Mouse (Mus musculus) G1E (cell line): ENCODE measurements around the gene Alg2. TPM values are rescaled to one million over a fixed set of nuclear protein-coding genes. Genes with fewer than 3 reads are reported as not detected.

ENCODE experiments used
- ATAC-seq: 2 replicates; pipeline ENCODE4 v1.8.0; 2016; ENCODE audit warnings: mild to moderate bottlenecking; ENCODE audit not compliant: insufficient number of reproducible peaks, poor library complexity, low FRiP score, severe bottlenecking; ENCODE audit errors: extremely low read depth
- DNase-seq: peaks from one replicate; pipeline ENCODE4 v3.0.0; 2012; ENCODE audit warnings: low spot score
- H3K27me3 ChIP-seq: 2 replicates; pipeline ENCODE4 v1.6.1; 2012; ENCODE audit warnings: mild to moderate bottlenecking, low read length, inconsistent platforms; ENCODE audit not compliant: insufficient read depth
- H3K36me3 ChIP-seq: replicated peaks from 2 replicates; pipeline ENCODE3; 2012; ENCODE audit warnings: mild to moderate bottlenecking, inconsistent platforms
- H3K4me1 ChIP-seq: 2 replicates; pipeline ENCODE4 v1.6.1; 2012; ENCODE audit warnings: low read depth, low read length, inconsistent platforms, mixed read lengths; ENCODE audit not compliant: insufficient read depth
- H3K4me3 ChIP-seq: 2 replicates; pipeline ENCODE4 v1.5.1; 2012; ENCODE audit warnings: low read depth, mild to moderate bottlenecking, inconsistent platforms, low read length, moderate library complexity, mixed read lengths
- H3K9me3 ChIP-seq: replicated peaks from 2 replicates; pipeline ENCODE4 v1.6.1; 2012; ENCODE audit warnings: inconsistent platforms
- CTCF ChIP-seq: IDR thresholded peaks from 2 replicates; pipeline ENCODE4 v1.5.1; 2012; ENCODE audit warnings: low read depth, low read length, inconsistent platforms, mixed read lengths
- GATA1 ChIP-seq: IDR thresholded peaks from 2 replicates; pipeline ENCODE4 v1.6.1; 2012; ENCODE audit warnings: borderline replicate concordance, low read length, inconsistent platforms, mixed read lengths
- GATA2 ChIP-seq: IDR thresholded peaks from 2 replicates; pipeline ENCODE4 v1.6.1; 2012; ENCODE audit warnings: low read depth, low read length, inconsistent platforms, borderline replicate concordance
- POLR2AphosphoS5 ChIP-seq: IDR thresholded peaks from 2 replicates; pipeline ENCODE4 v1.6.1; 2012; ENCODE audit warnings: low read depth, low read length, inconsistent platforms; ENCODE audit not compliant: insufficient replicate concordance
- TAL1 ChIP-seq: conservative IDR thresholded peaks from 2 replicates; pipeline ENCODE4 v1.6.1; 2012; ENCODE audit warnings: low read depth, low read length, inconsistent platforms, mixed read lengths
- polyA plus RNA-seq: library from polyadenylated mRNA; stranded (reverse); fragments of >175 nt; gene quantifications from 2 replicates; pipeline ENCODE4 v1.2.3, GENCODE M21; 2012
- total RNA-seq, 2 experiments: library from RNA; stranded (forward) in 1 of 2; stranded (reverse) in 1 of 2; fragments of 200-1000 nt in 1 of 2; fragments of >200 nt in 1 of 2; fragmentation: Nextera tagmentation in 1 of 2; gene quantifications; 2 replicates each; pipeline ENCODE4 v1.2.3; 2014 to 2017

Gene Alg2
- total and polyA plus RNA-seq, 3 experiments, result 12.1 to 57.4 (median 15.2) TPM

DNA sequence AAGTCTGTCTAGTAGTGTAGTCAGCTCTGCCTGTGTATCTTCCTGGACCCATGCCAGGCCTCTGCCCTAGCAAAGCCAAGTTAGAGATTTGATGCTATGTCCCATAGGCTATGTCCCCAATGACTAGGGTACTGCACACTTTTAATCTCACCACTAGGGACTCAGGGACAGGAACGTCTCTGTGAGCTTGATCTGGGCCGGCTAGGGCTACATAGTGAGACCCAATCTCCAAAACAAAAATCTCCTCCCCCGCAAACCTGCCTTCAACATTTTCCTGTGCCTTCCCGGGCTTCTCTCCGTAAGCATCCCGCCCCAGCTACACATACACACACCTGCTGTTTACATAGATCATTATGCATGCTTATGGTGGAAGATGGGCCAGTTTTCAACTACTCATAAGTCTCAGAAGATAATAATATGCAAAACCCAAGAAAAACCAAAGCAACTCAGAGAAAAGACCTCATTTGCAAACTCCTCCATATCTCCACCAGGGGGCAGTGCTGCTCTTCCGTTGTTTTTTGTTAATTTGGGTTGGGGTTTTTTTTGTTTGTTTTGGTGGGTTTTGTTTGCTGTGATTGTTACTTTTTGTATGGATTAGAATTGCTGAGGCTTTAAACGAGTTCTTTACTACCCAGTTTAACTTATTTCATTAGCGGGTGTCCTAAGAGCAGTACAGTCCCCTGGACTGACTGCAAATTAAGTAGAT is 54.7 kb downstream of the Alg2 start:
- ATAC-seq (no peak), DNase-seq (no peak)
- Histone ChIP-seq H3K27me3 (no peaks in the 10 kb centered on the region), H3K36me3 (peaks cover 3% of the 10 kb centered on the region), H3K4me1 (peaks cover 5% of the 10 kb centered on the region; the same call in 1 of the 2 replicates), H3K9me3 (no peaks in the 10 kb centered on the region), H3K4me3 (no peak overlapping the region)
- TF ChIP-seq POLR2AphosphoS5 (no peak), CTCF (0 out of 2 replicates have a peak, but pooled peaks have one; percentile 36), TAL1 (no peak), GATA1 (no peak), GATA2 (no peak)

DNA sequence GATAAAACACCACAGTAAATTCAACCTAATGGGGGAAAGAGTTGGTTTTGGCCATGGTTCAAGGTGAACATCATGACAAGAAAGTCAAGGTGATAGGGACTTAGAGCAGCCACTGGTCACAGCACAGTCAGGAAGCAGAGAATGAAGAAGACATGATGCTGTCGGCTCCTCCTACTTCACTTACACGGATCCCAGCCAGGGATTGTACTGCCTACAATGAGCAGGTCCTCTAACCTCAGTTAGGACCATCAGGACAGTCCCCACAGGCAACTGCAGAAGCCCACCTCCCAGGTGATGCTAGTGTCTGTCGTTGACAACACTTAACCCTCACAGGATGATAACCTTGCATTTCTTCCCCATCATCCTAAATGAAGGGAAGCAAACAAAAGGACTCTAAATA is 56.3 kb downstream of the Alg2 start:
- peaks cover 5% of the 10 kb centered on the region; the same call in 1 of the 2 replicates for H3K4me1 ChIP-seq
- TF ChIP-seq TAL1, result no peak
- no peak for TF ChIP-seq CTCF
- no peak for TF ChIP-seq GATA1
- TF ChIP-seq GATA2, result no peak
- no peak for TF ChIP-seq POLR2AphosphoS5
- ATAC-seq (no peak), DNase-seq (no peak)
- H3K4me3 ChIP-seq, result no peak overlapping the region
- H3K9me3 ChIP-seq, result no peaks in the 10 kb centered on the region
- H3K27me3 ChIP-seq, result no peaks in the 10 kb centered on the region
- peaks cover 11% of the 10 kb centered on the region for H3K36me3 ChIP-seq

Other genes with a start within 250 kb of the Alg2 start
- 26.6 and 27.5 TPM in 2 replicates for gene Tgfbr1, start 121.1 kb downstream of the Alg2 start, total RNA-seq (2014; fragmentation: Nextera tagmentation)
- gene Tgfbr1, start 121.1 kb downstream of the Alg2 start, total RNA-seq (2017), result 62.7 and 65.1 TPM in 2 replicates
- 1.7 TPM in 2 replicates for gene Tgfbr1, start 121.1 kb downstream of the Alg2 start, polyA plus RNA-seq
- gene Sec61b, start 325 bp upstream of the Alg2 start, total RNA-seq (2014; fragmentation: Nextera tagmentation), result 75.2 and 77.9 TPM in 2 replicates
- gene Sec61b, start 325 bp upstream of the Alg2 start, total RNA-seq (2017), result 145 and 188 TPM in 2 replicates
- gene Sec61b, start 325 bp upstream of the Alg2 start, polyA plus RNA-seq, result 119 and 157 TPM in 2 replicates